Mouse (Mus musculus): ENCODE measurements around the gene Ube2e3. TPM values are rescaled to one million over a fixed set of nuclear protein-coding genes. Genes with fewer than 3 reads are reported as not detected.

Ube2e3 gene
- 10 to 100 TPM in 1 of 2 experiments, 1 to 10 TPM in 1; 8.4 to 29.7 TPM for polyA plus RNA-seq (2012; fragmentation: generic; extraction: Trizol)

DNA sequence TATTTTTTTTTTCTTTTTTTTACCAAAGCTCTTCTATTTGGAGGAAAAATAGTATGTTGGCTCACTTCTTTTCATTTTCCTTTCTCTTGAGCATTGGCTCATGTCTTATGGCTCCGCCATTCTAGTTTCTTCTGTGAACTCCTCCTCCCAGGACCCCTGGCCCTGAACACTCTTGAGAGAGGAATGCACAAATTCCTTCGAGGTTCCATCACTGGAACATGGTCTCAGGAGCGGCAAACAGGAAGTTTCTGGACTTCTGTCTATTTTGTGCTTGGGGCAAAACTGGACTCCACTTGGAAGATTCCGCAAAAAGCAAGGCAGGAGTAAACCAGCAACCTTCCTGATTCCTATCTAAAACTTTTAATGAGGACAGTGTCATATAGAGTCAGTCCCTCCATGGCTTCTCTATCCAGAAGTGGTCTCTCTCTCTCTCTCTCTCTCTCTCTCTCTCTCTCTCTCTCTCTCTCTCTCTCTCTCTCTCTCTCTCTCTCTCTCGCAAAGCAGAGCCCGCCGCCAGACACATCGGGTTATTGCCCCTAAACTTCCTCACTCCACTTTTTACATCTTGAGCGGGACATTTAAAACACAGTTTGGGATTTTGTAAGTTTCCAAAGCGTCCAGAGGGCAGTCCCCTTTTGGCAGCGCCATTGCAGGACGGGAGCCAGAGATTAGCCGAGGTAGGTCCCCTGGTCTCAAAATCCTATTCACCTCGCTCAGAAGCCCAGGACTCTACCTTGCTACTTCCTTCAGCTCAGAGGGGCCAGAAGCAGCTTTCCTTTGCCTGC, at the start of gene Ube2e3:
Ube2e3 (plus strand) TSS at position 399 of the 785 bp plus-strand sequence.

